Mouse (Mus musculus): ENCODE data around the gene Ibtk. TPM values are rescaled to one million over a fixed set of nuclear protein-coding genes. Genes with fewer than 3 reads are reported as not detected.

Gene Ibtk
- polyA plus RNA-seq (2017; shearing (Covaris generic)): 10 to 100 TPM; 30.4 to 35.8 TPM

GRCm38 (mm10) chr9:85749142-85749921, at the start of gene Ibtk:
Gene Ibtk, minus strand, starts transcription at chr9:85749334.

Other genes starting within 250 kb of the Ibtk start
- gene Tpbg, start 93.0 kb upstream of the Ibtk start, polyA plus RNA-seq (2017; shearing (Covaris generic)): under 1 TPM in 1 of 2 experiments, not detected in 1; 0.31 TPM

Measured in activated CD4-positive, CD25-positive, alpha-beta regulatory T cell (primary cell).